Mouse (Mus musculus) gastrocnemius, postnatal 25 days (tissue): ENCODE measurements at regions not wholly inside any gene's neighbourhood (a gene's known extent, or its start where the extent isn't known, plus 50 kb on each side); places are given as distances from the start of the nearest gene placed in this dataset.

Source experiments
- DNase-seq: peaks from one replicate; pipeline ENCODE4 v3.0.0; 2022

- DNase-seq = no peak
Observed at GRCm38 (mm10) chr2:172776485-172776884, 163.6 kb downstream of the Bmp7 start.

GRCm38 (mm10) chr2:172777774-172778173, 162.3 kb downstream of the Bmp7 start:
- DNase-seq = no peak

- DNase-seq = no peak
Observed at GRCm38 (mm10) chr2:172779096-172779495, 161.0 kb downstream of the Bmp7 start.

GRCm38 (mm10) chr2:172782686-172783085, 157.4 kb downstream of the Bmp7 start:
- no peak for DNase-seq

GRCm38 (mm10) chr2:172786297-172786696, 153.8 kb downstream of the Bmp7 start:
- no peak for DNase-seq

- no peak for DNase-seq
Observed at GRCm38 (mm10) chr2:172787203-172787944, 152.7 kb downstream of the Bmp7 start.

- no peak for DNase-seq
Observed at GRCm38 (mm10) chr2:172789260-172789659, 150.9 kb downstream of the Bmp7 start.

GRCm38 (mm10) chr2:172792555-172792954, 147.6 kb downstream of the Bmp7 start:
- DNase-seq = no peak

GRCm38 (mm10) chr2:172793991-172794390, 146.1 kb downstream of the Bmp7 start:
- DNase-seq = no peak

- no peak for DNase-seq
Observed at GRCm38 (mm10) chr2:172794771-172795170, 145.3 kb downstream of the Bmp7 start.

GRCm38 (mm10) chr2:172796104-172796503, 144.0 kb downstream of the Bmp7 start:
- no peak for DNase-seq

- DNase-seq = no peak
Observed at GRCm38 (mm10) chr2:172796955-172797354, 143.2 kb downstream of the Bmp7 start.

GRCm38 (mm10) chr2:172799951-172800350, 140.2 kb downstream of the Bmp7 start:
- no peak for DNase-seq

- no peak for DNase-seq
Observed at GRCm38 (mm10) chr2:172800801-172801200, 139.3 kb downstream of the Bmp7 start.

GRCm38 (mm10) chr2:172801804-172802203, 138.3 kb downstream of the Bmp7 start:
- no peak for DNase-seq

- DNase-seq = no peak
Observed at GRCm38 (mm10) chr2:172807446-172807845, 132.7 kb downstream of the Bmp7 start.

GRCm38 (mm10) chr2:172809306-172809705, 130.8 kb downstream of the Bmp7 start:
- no peak for DNase-seq

- DNase-seq = no peak
Observed at GRCm38 (mm10) chr2:172813319-172813718, 126.8 kb downstream of the Bmp7 start.

GRCm38 (mm10) chr2:172813906-172814305, 126.2 kb downstream of the Bmp7 start:
- no peak for DNase-seq

GRCm38 (mm10) chr2:172815146-172815545, 125.0 kb downstream of the Bmp7 start:
- DNase-seq = no peak

GRCm38 (mm10) chr2:172817058-172817745, 122.9 kb downstream of the Bmp7 start:
- peak; percentile 15 for DNase-seq
